Mouse (Mus musculus) liver, embryonic 14.5 days (tissue): ENCODE data around the gene Lrp5.

Experiments used
- CTCF ChIP-seq: IDR thresholded peaks from 2 replicates; pipeline ENCODE4 v1.5.1; 2016; ENCODE audit warnings: antibody characterized with exemption, low read depth, control low read depth
- EP300 ChIP-seq: IDR thresholded peaks from 2 replicates; pipeline ENCODE4 v1.6.1; 2016; ENCODE audit warnings: antibody characterized with exemption, low read depth

GRCm38 (mm10) chr19:3665510-3665909 lies 20.9 kb downstream of the Lrp5 start:
- TF ChIP-seq CTCF (no peak), EP300 (no peak)
